Mouse (Mus musculus) mouse embryonic stem cell (cell line): ENCODE measurements around the gene Elmod1.

Experiments used
- in situ Hi-C, 2 experiments: fragments of 300-500 bp; cut with MboI; formaldehyde crosslinking; loops; 1 replicate in 1 of 2; 3 replicates in 1 of 2; pipeline ENCODE4 v1.14.3; 2019 to 2020; ENCODE audit warnings: low sequenced_read_pairs in 2 of 2, low pct_unique_long_range_greater_than_20kb in 1 of 2, mixed read lengths in 1 of 2; ENCODE audit not compliant: unreplicated experiment in 1 of 2

The Elmod1 gene

GRCm38 (mm10) chr9:53921061-53921460 lies 54.0 kb downstream of the Elmod1 start:
- in situ Hi-C loops, result no loop called here

DNA sequence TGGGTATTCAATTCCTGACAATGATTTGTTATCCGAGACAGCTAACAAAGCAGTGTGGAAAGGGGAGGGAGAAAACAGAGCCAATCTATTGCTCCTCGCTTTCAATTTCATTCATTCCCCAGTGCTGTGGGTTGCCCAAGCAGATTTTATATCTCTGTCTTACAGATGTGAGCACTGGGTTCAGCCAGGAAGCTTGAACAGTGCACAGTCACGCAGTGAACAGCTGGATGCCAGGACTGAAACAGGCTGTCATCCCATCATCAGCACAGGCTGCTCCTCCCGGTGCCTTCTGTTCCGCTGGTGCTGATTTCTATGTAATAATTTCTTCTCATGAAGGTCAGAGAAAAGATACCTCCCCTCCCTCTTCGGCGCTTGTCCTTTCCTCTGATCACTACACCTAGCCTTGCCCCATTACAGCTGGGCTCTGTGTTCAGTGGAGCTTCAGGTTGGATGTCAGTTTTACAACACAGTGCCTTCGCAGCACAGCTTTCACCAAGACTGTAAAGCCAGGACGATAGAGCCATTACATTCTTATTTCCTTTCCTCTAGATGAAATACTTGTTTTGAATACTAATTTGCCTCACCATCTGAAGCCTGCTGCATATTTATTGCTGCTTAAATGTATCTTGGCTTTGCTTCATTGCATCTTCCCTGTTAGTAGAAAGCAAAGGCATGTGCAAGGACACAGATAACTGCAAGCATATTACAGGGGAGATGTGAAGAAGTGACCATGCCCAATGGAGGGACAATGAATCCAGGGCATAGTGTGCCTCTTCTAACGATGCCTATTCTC lies 59.0 kb downstream of the Elmod1 start:
- in situ Hi-C loops, result no loop called here

DNA sequence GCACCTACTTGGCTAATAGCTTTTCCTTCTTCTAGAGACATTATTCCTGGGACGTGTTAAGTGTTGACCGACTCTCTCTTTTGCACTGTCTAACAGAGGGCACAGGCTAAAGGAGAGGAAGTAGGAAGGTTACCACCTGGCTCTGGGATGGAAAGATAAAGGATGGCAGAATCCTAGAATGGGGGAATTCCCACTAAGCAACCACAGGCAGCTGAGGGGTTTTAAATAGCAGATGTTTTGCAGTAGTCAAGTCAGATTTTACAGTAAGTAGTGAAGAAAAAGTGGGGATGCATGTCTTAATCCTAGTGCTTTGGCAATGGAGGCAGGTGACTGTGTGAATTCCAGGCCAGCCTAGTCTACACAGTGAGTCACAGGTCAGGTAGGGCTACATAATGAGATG lies 64.3 kb downstream of the Elmod1 start:
- in situ Hi-C loops, result no loop called here

DNA sequence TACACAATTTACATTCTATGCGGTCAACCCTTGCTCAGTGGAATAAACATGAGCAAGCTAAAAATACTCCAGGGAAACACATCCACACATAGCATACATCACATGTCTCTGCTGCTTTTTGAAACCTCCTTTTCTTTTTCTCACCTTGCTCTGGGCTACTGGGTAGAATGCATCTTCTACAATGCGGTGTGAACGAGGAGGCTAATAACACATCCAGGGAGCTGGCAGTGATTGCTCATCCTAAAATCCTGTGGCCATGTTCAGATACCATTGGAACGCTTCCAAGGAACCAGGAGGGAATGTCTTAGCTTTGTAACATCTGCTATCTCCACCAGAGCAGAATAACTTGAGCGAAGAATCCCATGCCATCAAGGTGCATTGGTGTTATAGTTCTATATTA lies 64.8 kb downstream of the Elmod1 start:
- in situ Hi-C loops, result no loop called here

- in situ Hi-C loops, result no loop called here
Observed at GRCm38 (mm10) chr9:53906798-53907197, 68.3 kb downstream of the Elmod1 start.

- in situ Hi-C loops, result no loop called here
Observed at GRCm38 (mm10) chr9:53905418-53905817, 69.7 kb downstream of the Elmod1 start.

DNA sequence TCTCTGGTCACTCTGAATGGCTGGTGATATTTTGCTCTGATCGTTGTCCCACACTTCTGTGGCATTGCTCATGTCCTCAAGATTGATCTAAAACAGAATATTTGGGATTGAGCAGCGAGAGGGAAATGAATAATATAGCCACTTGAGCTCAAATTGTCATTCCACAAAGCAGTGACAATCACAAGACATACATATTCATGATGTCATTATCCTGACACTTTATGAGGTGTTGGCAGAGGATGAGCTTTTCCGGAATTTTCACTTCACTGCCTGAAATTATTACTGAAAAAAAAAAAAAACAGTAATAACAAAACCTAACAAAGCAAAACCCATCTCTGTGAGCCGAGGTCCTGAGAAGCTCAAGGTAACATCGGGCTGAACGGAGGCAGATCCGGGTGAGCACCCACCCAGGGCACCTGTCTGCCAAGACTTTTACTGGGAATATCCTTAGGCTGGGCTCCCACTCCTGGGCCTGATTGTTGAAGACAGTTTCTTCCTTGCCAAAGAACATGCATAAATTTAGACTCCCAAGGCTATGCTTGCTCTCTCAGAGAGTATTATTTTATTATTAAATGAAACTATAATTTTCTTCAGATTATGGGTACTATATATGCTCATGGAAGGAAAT lies 71.8 kb downstream of the Elmod1 start:
- in situ Hi-C loops, result no loop called here

DNA sequence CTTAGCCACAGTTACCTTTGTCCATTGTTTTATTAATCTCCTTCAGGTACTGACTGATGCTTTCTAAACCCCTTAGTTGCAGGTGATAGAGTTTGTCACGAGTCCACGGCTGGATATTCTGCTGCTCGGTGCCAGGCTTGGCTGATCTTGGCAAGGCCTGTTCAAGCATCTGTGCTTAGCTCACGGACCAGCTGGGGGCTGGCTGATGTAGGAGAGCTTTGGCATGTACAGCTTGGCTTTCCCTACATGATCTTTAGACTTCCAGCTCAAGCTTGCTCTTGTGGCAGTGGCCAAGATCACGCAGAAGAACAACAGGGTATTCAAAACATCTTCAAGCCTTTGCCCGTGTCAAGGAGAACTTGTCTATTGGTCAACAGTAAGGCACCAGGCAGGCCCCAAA lies 75.3 kb downstream of the Elmod1 start:
- in situ Hi-C loops, result loop anchor here (25.0 kb wide), 2 partner anchors 87 to 212 kb away; partner anchors contain the start of gene Elmod1 (in 1 of the 2)

DNA sequence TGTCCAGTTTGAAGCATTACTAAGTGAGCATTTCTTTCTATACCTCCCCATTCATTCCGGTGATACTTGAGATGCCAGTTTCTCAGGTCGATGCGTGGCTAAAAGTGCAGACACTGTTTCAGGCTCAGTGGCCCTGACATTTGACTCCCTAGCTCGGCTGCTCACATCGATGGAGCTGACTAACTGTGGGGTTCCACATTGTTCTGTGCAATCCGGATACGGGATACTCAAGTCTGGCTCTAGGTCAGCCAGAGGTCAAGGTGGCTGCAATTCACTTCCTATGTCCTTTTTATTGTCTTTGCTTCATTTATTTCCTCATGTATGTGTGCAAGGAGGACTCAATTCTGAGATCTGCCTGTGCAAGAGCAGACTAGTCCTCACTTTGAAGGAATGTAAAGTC lies 79.3 kb downstream of the Elmod1 start:
- in situ Hi-C loops, result loop anchor here (25.0 kb wide), 2 partner anchors 91 to 216 kb away; partner anchors contain the start of gene Elmod1 (in 1 of the 2)

- in situ Hi-C loops, result loop anchor here (25.0 kb wide), 2 partner anchors 97 to 222 kb away; partner anchors contain the start of gene Elmod1 (in 1 of the 2)
Observed at GRCm38 (mm10) chr9:53890075-53890474, 85.0 kb downstream of the Elmod1 start.

DNA sequence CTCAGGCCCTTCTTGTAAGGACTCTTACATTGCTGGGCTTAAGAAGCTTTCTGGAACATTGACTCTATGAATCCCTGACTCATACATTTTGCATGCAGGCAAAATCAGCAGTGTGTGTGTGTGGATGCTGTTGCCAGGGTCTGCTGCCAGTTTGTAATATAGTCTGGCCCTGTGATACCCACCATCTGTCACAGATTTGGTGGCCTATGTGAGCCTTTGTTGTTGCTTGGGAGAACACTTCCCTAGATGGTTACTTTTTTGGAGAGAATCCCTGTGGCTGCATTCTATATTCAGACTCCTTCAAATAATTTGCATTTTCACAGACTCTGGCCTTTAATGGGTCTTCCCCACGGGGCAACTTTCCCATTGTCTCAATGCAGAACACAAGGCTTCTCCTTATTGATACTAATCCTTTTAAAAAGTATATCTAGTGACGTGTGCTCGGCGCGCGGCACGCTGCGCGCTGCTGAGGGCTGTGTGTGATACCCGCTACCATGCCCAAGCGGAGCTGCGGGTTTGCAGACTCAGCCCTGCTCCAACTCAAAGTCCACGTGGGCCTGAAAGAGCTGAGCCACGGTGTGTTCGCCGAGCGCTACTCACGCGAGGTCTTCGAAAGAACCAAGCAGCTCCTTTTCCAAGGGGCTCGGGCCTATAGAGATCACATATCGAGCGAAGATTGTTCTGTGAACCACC lies 91.4 kb downstream of the Elmod1 start:
- in situ Hi-C loops, result loop anchor here (10.0 to 25.0 kb wide), 3 partner anchors 101 to 229 kb away; partner anchors contain the start of gene Elmod1 (in 1 of the 2)

GRCm38 (mm10) chr9:53877423-53877822 lies 97.7 kb downstream of the Elmod1 start:
- in situ Hi-C loops, result loop anchor here (25.0 kb wide), 2 partner anchors 110 to 235 kb away; partner anchors contain the start of gene Elmod1 (in 1 of the 2)

GRCm38 (mm10) chr9:53873239-53873638 lies 101.9 kb downstream of the Elmod1 start:
- in situ Hi-C loops, result no loop called here
